Mouse (Mus musculus) cerebellum, postnatal 25 days (tissue): ENCODE data around the gene Gm20826.
"Not testable (repeated sequence)": the region's sequence is repeated elsewhere in the genome, so short reads cannot be mapped to it uniquely, and the experiment has no call there.

Experiments used
- DNase-seq, 2 experiments: peaks; one replicate each; pipeline ENCODE4 v3.0.0; 2021; ENCODE audit warnings: mixed read lengths in 2 of 2

Gene Gm20826

GRCm38 (mm10) chrY:7638389-7638788 lies at the start of gene Gm20826:
TSS of gene Gm20826 (minus strand) at chrY:7638489.
- DNase-seq = not testable (repeated sequence)
